Mouse (Mus musculus): ENCODE data around the gene Prss37.

The Prss37 gene

GRCm38 (mm10) chr6:40519408-40519807 is at the start of gene Prss37:
TSS of gene Prss37 (minus strand) at chr6:40519508.
- ChIA-PET CTCF (no interaction called here), POLR2A (no interaction called here)

DNA sequence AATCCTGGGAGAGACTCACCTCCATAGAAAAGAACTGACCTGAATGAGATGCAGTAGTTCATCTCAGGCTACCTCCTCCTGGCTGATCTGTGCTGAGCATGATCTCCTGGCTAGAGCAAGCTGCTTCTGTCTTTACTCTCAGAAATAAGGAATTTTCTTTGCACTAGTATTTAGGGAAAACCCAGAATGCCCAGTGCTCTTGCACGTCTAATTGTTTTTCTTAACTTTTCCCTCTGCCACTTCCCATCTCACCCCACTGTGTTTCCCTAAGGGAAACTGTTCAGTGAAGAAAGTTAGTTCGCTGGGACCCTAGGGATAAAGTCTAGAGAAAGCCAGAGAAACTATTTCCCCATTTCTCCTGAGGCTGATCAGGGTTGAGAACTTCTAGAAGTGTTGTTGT is 35.6 kb upstream of the Prss37 start, which contains the start of gene Olfr461:
Gene Olfr461 (minus strand): TSS at position 101 of the 400 bp plus-strand sequence.
- POLR2A ChIA-PET, result no interaction called here
- CTCF ChIA-PET, result no interaction called here

DNA sequence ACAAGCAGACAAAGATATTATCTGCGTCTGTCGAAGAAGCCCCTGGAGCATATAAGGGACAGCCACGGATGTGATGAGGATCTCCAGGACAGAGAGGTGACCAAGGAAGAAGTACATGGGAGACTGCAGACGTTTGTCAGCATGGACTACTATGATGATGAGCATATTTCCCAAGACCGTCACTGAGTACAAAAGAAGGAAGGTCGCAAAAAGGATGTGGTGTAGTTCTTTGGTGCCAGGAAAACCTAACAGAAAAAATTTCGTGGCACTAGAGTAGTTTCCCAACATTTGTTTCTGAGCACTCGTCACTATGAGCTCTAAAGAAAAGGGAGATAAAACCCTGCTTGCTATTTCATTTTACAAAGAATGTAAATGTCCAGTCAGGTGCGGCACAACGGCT is 25.4 kb upstream of the Prss37 start:
- ChIA-PET POLR2A (no interaction called here), CTCF (no interaction called here)

DNA sequence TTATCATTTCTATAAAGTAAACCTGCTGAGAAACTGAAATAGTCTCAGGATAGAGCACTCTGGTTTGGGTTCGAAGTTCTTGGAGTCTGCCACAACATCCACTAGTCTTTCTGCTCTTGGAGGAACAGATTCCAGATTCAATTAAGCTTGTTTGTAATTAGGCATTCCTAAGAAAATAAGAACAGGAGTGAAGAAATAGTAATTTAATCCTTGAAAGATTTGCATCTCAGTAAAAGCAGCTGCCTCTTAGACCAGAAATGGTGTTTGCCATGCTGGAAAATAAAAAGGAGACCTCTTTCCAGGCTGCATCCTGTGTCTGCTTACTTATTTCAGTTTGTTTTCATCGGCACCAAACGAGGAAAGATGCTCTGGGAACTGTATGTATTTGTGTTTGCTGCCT is 26.1 kb downstream of the Prss37 start, which contains the start of gene Tas2r108:
Gene Tas2r108 (plus strand): TSS at position 301 of the 400 bp plus-strand sequence.
- ChIA-PET POLR2A (no interaction called here), CTCF (no interaction called here)

GRCm38 (mm10) chr6:40490933-40491332 is 28.4 kb downstream of the Prss37 start, which contains the start of gene Tas2r137:
TSS of gene Tas2r137 (plus strand) at chr6:40491233.
- ChIA-PET POLR2A (interaction anchor here in 2 of 4 experiments (0.9 to 1.8 kb wide), 2 partner anchors 9 kb away, joined by 3 to 4 read pairs; no protein-coding TSS in a partner anchor), CTCF (no interaction called here)

GRCm38 (mm10) chr6:40482318-40482717 is 37.0 kb downstream of the Prss37 start:
- CTCF ChIA-PET, result no interaction called here
- POLR2A ChIA-PET, result interaction anchor here (0.7 to 6.6 kb wide), 7 partner anchors 9 to 157 kb away, joined by 3 to 42 read pairs (median 4); partner anchors contain the start of genes Tas2r137 (in 2 of the 4), Agk (in 1 of the 4) and Ssbp1 (in 1 of the 4)

GRCm38 (mm10) chr6:40479705-40480104 is 39.6 kb downstream of the Prss37 start:
- ChIA-PET CTCF (no interaction called here), POLR2A (no interaction called here)

GRCm38 (mm10) chr6:40476132-40476531 is 43.2 kb downstream of the Prss37 start:
- ChIA-PET POLR2A (interaction anchor here in 1 of 4 experiments (1.0 to 3.3 kb wide), 3 partner anchors 10 to 32 kb away, joined by 3 to 24 read pairs (median 7); no protein-coding TSS in a partner anchor), CTCF (no interaction called here)

DNA sequence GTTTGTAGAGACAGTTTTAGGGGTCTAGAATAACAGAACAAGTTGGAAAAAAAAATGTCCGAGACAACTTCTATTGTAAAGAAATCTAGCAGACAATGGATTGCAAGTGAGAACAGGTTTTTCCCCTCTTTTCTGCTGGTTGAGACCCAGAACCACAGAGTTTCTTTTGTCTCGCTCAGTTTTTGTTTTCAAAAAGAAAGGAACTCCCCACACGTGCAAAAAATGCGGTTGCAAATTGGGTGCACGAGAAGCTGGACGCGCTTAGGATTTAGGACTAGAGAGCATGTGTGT is 47.6 kb downstream of the Prss37 start:
- POLR2A ChIA-PET, result interaction anchor here (0.5 to 2.7 kb wide), 14 partner anchors 11 to 599 kb away, joined by 3 to 42 read pairs (median 4); partner anchors contain the start of genes Agk (in 2 of the 4), E330009J07Rik (in 2 of the 4) and Tmem178b (in 1 of the 4)
- CTCF ChIA-PET, result interaction anchor here in 2 of 4 experiments (0.9 to 1.0 kb wide), 3 partner anchors 17 to 235 kb away, joined by 3 to 5 read pairs (median 4); no protein-coding TSS in a partner anchor

DNA sequence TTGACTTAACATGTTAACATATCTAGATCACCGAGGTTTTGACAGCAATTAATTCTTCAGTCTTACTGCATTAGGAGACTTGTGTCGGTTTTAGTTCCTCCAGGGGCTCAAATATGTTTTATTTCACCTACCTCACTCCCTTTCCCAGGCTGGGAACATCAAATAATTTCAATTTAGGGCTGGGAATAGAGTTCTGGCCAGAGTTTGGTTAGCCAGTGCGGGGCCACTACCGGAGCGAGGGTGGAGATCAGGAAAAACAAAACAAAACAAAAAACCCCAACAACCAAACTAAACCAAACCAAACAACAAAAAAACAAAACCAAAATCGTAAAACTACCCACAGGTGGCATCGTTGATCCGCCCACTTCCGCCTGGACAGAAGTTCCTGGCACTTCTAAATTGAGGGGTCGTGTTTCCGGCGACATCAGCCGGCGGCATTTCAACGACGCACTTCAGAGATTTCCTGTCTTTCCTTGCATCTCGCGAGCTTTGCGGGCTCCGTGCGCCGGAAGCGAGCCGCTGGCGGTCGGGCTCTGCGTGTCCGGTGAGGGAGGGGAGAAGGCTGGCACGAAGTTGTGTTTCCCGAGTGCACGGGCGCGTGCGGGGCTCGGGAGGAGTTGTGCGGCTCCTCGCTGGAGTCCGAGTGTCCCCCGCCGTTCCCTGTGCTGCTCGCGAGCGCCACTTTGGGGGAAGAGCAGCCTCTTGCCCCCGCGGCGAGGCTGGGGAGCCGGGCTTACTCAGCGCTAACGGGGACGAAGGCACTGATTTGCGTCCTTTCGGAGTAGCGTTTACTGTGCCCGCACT is 48.2 kb downstream of the Prss37 start, which contains the start of gene Ssbp1:
Gene Ssbp1 (plus strand): TSS at position 437 of the 804 bp plus-strand sequence.
- POLR2A ChIA-PET, result interaction anchor here (0.5 to 2.1 kb wide), 12 partner anchors 12 to 598 kb away, joined by 3 to 10 read pairs (median 4); partner anchors contain the start of genes Agk (in 2 of the 4) and Tmem178b (in 1 of the 4)
- CTCF ChIA-PET, result interaction anchor here in 2 of 4 experiments (0.9 to 1.0 kb wide), 3 partner anchors 17 to 235 kb away, joined by 3 to 5 read pairs (median 4); no protein-coding TSS in a partner anchor

GRCm38 (mm10) chr6:40465710-40466109 is 53.6 kb downstream of the Prss37 start:
- POLR2A ChIA-PET, result interaction anchor here in 1 of 4 experiments (1.0 to 2.9 kb wide), 2 partner anchors 10 to 12 kb away, joined by 4 to 10 read pairs; no protein-coding TSS in a partner anchor
- CTCF ChIA-PET, result interaction anchor here (0.6 to 3.5 kb wide), 10 partner anchors 11 to 229 kb away, joined by 3 to 15 read pairs (median 4); no protein-coding TSS in a partner anchor
